Mouse (Mus musculus): Measurements from ENCODE around the gene Ehd4.

DNA sequence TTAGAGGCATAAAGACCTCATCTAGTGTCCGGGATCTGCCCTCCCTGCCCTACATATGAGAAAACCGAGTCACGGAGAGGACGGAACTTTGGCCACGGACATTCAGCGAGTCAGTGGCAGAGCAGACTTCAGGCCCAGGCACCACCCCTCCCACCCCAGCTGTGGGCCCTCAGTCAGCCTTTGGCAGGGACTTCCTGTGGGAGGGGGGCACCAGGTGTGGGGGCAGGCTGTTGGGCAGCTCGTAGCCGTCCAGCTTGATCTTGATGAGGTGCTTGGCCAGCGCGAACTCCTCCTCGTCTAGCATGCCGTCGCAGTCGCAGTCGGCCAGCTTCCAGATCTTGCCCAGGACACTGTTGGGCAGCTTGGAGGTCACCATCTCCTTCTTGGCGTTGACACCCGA is 63.4 kb downstream of the Ehd4 start:
- TF ChIP-seq MYOG (IDR thresholded peaks at IDR 0.05; ENCODE audit: control insufficient read depth in 1 of 3, insufficient read depth in 1 of 3, insufficient read length in 2 of 3, low read depth in 2 of 3) (no peak), POLR2A (IDR thresholded peaks at IDR 0.05; ENCODE audit: insufficient read length, low read depth) (no peak), TCF12 (IDR thresholded peaks at IDR 0.05; ENCODE audit: insufficient read depth, poor library complexity, severe bottlenecking) (no peak), CEBPB (IDR thresholded peaks at IDR 0.05; ENCODE audit: insufficient read depth, poor library complexity, severe bottlenecking) (no peak), MAX (IDR thresholded peaks at IDR 0.05; ENCODE audit: low read depth) (no peak), USF1 (IDR thresholded peaks at IDR 0.05; ENCODE audit: low read depth) (no peak)

All from myocyte (in vitro differentiated cells).